Mouse (Mus musculus) embryonic facial prominence, embryonic 12.5 days (tissue): ENCODE data around the gene Sfta2. TPM values are rescaled to one million over a fixed set of nuclear protein-coding genes. Genes with fewer than 3 reads are reported as not detected.

Experiments
- ATAC-seq: fragments of 200-750 bp; cut with Nextera tagmentation; 2 replicates; pipeline ENCODE4 v1.8.0; 2017; ENCODE audit not compliant: insufficient number of reproducible peaks, insufficient read depth, low FRiP score, low TSS enrichment
- H3K27ac ChIP-seq: fragments of 300-500 bp; sonication (generic); 2 replicates; pipeline ENCODE4 v1.5.1; 2016; ENCODE audit warnings: mild to moderate bottlenecking
- H3K27me3 ChIP-seq: fragments of 300-500 bp; sonication (generic); 2 replicates; pipeline ENCODE4 v1.6.1; 2016; ENCODE audit warnings: mild to moderate bottlenecking, moderate library complexity
- H3K36me3 ChIP-seq: fragments of 300-500 bp; sonication (generic); 2 replicates; pipeline ENCODE4 v1.6.1; 2016; ENCODE audit warnings: mild to moderate bottlenecking
- H3K4me1 ChIP-seq: fragments of 300-500 bp; sonication (generic); 2 replicates; pipeline ENCODE4 v1.6.1; 2016
- H3K4me2 ChIP-seq: fragments of 300-500 bp; sonication (generic); replicated peaks from 2 replicates; pipeline ENCODE4 v1.6.1; 2016; ENCODE audit warnings: mild to moderate bottlenecking, moderate library complexity
- H3K4me3 ChIP-seq: fragments of 300-500 bp; sonication (generic); 2 replicates; pipeline ENCODE4 v1.5.1; 2016; ENCODE audit warnings: mild to moderate bottlenecking
- H3K9ac ChIP-seq: fragments of 300-500 bp; sonication (generic); 2 replicates; pipeline ENCODE4 v1.6.1; 2016; ENCODE audit warnings: mild to moderate bottlenecking, moderate library complexity
- H3K9me3 ChIP-seq: fragments of 300-500 bp; sonication (generic); 2 replicates; pipeline ENCODE4 v1.6.1; 2016; ENCODE audit warnings: mild to moderate bottlenecking, moderate library complexity
- WGBS: fragments of 180-500 bp; shearing (Covaris S2); methylation state at CpG from one replicate; pipeline ENCODE4 v1.1.7; 2016; 5-methylcytosine and 5-hydroxymethylcytosine counted together
- polyA plus RNA-seq: library from polyadenylated mRNA; unstranded; fragments of >200 nt; fragmentation: Nextera tagmentation; extraction: Ambion mirVana; gene quantifications from 2 replicates; pipeline ENCODE4 v1.2.1, GENCODE M21; 2016

The Sfta2 gene
- polyA plus RNA-seq, 1 experiment from 2014 or later, result not detected

DNA sequence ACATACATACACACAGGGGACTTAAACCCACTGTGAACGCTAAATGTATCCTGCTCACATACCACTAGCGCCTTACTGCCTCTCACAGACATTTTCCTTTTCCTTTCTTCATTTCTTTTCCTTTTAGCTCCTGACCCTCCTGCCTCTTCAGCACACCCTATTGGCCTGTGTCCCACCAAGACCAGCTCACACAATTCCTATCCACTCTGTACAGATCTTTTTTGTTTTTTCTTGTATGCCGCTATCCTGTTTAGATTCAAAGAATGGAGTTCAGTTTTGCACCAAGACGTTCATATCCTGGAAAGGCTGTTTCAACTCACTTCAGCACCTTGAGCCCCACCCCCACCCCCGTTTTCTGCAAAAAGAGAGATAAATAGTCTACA, 97.1 kb downstream of the Sfta2 start:
- H3K27ac ChIP-seq, result peak overlapping the region; percentile 86
- WGBS, result 38% methylated on average over 5 of the region's 5 CpGs
- H3K4me1 ChIP-seq, result peaks cover 54% of the 10 kb centered on the region
- peaks cover 14% of the 10 kb centered on the region for H3K27me3 ChIP-seq
- H3K4me3 ChIP-seq, result peak overlapping the region; percentile 33
- 0 out of 2 replicates have a peak, but pooled peaks cover 3% of the 10 kb centered on the region for H3K9me3 ChIP-seq
- ATAC-seq, result no peak
- H3K4me2 ChIP-seq, result peak overlapping the region; percentile 59
- H3K36me3 ChIP-seq, result peaks cover 11% of the 10 kb centered on the region
- H3K9ac ChIP-seq, result peak overlapping the region; percentile 47

GRCm38 (mm10) chr17:35699919-35700318, 98.6 kb downstream of the Sfta2 start:
- Histone ChIP-seq H3K27me3 (peaks cover 14% of the 10 kb centered on the region), H3K9ac (peak overlapping the region; percentile 72), H3K4me2 (peak overlapping the region; percentile 64), H3K27ac (peak overlapping the region; percentile 87), H3K9me3 (0 out of 2 replicates have a peak, but pooled peaks cover 3% of the 10 kb centered on the region), H3K4me3 (peak overlapping the region; percentile 56), H3K4me1 (peaks cover 66% of the 10 kb centered on the region), H3K36me3 (peaks cover 7% of the 10 kb centered on the region; the same call in 1 of the 2 replicates)
- WGBS, result 2% methylated on average over 19 of the region's 19 CpGs
- no peak for ATAC-seq

Other genes starting within 250 kb of the Sfta2 start
- gene H2-Q4, start 221.9 kb upstream of the Sfta2 start, polyA plus RNA-seq, result 2.0 and 2.2 TPM in 2 replicates
- 0.33 and 0.98 TPM in 2 replicates for gene H2-Q6, start 176.7 kb upstream of the Sfta2 start, polyA plus RNA-seq
- gene H2-Q7, start 162.4 kb upstream of the Sfta2 start, polyA plus RNA-seq, result 4.6 and 5.9 TPM in 2 replicates
- 0.11 and 0.17 TPM in 2 replicates for gene H2-Q10, start 131.5 kb upstream of the Sfta2 start, polyA plus RNA-seq
- not detected in 2 replicates for gene Pou5f1, start 95.5 kb upstream of the Sfta2 start, polyA plus RNA-seq
- 56.8 and 61.1 TPM in 2 replicates for gene Tcf19, start 84.7 kb upstream of the Sfta2 start, polyA plus RNA-seq
- 26.1 and 30.8 TPM in 2 replicates for gene Cchcr1, start 84.4 kb upstream of the Sfta2 start, polyA plus RNA-seq
- gene Psors1c2, start 68.3 kb upstream of the Sfta2 start, polyA plus RNA-seq, result 1.3 and 1.6 TPM in 2 replicates
- gene Cdsn, start 49.4 kb upstream of the Sfta2 start, polyA plus RNA-seq, result 0.08 TPM in 2 replicates
- gene 2300002M23Rik, start 34.1 kb upstream of the Sfta2 start, polyA plus RNA-seq, result not detected in 2 replicates
- gene Gm9573, start 25.1 kb downstream of the Sfta2 start, polyA plus RNA-seq, result not detected in 2 replicates
- 0.08 and 0.11 TPM in 2 replicates for gene Mucl3, start 42.1 kb downstream of the Sfta2 start, polyA plus RNA-seq
- 18.5 and 23.6 TPM in 2 replicates for gene Vars2, start 66.0 kb downstream of the Sfta2 start, polyA plus RNA-seq
- gene Gtf2h4, start 72.2 kb downstream of the Sfta2 start, polyA plus RNA-seq, result 48.6 and 51.5 TPM in 2 replicates
- 62.6 and 63.0 TPM in 2 replicates for gene Ddr1, start 103.1 kb downstream of the Sfta2 start, polyA plus RNA-seq
- gene Ier3, start 220.1 kb downstream of the Sfta2 start, polyA plus RNA-seq, result 6.9 and 8.9 TPM in 2 replicates
- 50.7 and 60.3 TPM in 2 replicates for gene Flot1, start 221.7 kb downstream of the Sfta2 start, polyA plus RNA-seq
- 1,266 and 1,271 TPM in 2 replicates for gene Tubb5, start 236.8 kb downstream of the Sfta2 start, polyA plus RNA-seq
- gene Mdc1, start 240.0 kb downstream of the Sfta2 start, polyA plus RNA-seq, result 15.1 and 21.3 TPM in 2 replicates